Mouse (Mus musculus): ENCODE data around the gene Spice1.

GRCm38 (mm10) chr16:44331154-44331553 is 15.8 kb upstream of the Spice1 start:
- TF ChIP-seq CTCF (IDR thresholded peaks at IDR 0.05; ENCODE audit: borderline replicate concordance, control insufficient read depth, extremely low read depth, insufficient read depth, low read length, poor library complexity): no peak
- TF ChIP-seq POLR2A (IDR thresholded peaks at IDR 0.05; ENCODE audit: control insufficient read depth, extremely low read depth, insufficient read depth, low read length, poor library complexity): no peak

All from thymus, adult 2 months (tissue).